Mouse (Mus musculus) cortical plate, adult 2 months (tissue): ENCODE data around the gene Prl7c1. TPM values are rescaled to one million over a fixed set of nuclear protein-coding genes. Genes with fewer than 3 reads are reported as not detected.
"Not testable (repeated sequence)": the region's sequence is repeated elsewhere in the genome, so short reads cannot be mapped to it uniquely, and the experiment has no call there.

ENCODE experiments used
- H3K27ac ChIP-seq: fragments of 200-500 bp; 2 replicates; pipeline ENCODE4 v1.5.1; 2012; ENCODE audit warnings: low read length, control low read depth, inconsistent platforms; ENCODE audit not compliant: insufficient read depth
- H3K4me1 ChIP-seq: fragments of 200-500 bp; 2 replicates; pipeline ENCODE4 v1.6.1; 2011; ENCODE audit warnings: low read length; ENCODE audit not compliant: control insufficient read depth, insufficient read depth
- H3K4me3 ChIP-seq: fragments of 200-500 bp; 2 replicates; pipeline ENCODE4 v1.5.1; 2011; ENCODE audit warnings: mild to moderate bottlenecking, low read length, control low read depth; ENCODE audit not compliant: insufficient read depth
- CTCF ChIP-seq: fragments of 200-500 bp; IDR thresholded peaks from 2 replicates; pipeline ENCODE4 v1.5.1; 2011; ENCODE audit warnings: mild to moderate bottlenecking, control low read depth, low read length; ENCODE audit not compliant: insufficient read depth; ENCODE audit errors: extremely low read depth
- POLR2A ChIP-seq: fragments of 200-500 bp; IDR thresholded peaks from 2 replicates; pipeline ENCODE4 v1.6.1; 2011; ENCODE audit warnings: mild to moderate bottlenecking, low read length, control low read depth; ENCODE audit not compliant: insufficient read depth; ENCODE audit errors: extremely low read depth
- polyA plus RNA-seq: library from polyadenylated mRNA; depleted of rRNA; stranded (reverse); fragments of >200 nt; gene quantifications from 2 replicates; pipeline ENCODE4 v1.2.3, GENCODE M21; 2012; rRNA removed

The Prl7c1 gene
- not detected in 2 replicates for polyA plus RNA-seq

DNA sequence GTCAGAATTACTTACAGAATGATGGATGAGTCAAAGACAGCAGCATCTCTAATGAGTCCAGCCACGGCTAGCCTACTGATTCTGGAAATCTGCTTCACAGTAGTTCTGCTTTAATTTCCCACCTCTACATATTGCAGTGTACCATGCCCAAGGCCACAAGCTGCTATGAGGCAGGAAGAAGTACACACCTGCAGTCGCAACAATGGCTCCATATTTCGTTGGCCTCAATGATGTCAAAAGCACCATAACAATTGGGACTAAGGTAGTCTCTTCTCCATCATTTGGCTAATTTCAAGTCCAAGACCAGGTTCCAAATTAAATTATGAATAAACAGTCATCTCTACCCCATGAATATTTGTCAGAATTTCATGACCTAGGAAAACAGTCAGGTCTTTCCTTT lies at the start of gene Prl7c1:
Gene Prl7c1, minus strand, starts transcription at position 101 of the 400 bp plus-strand sequence.
- H3K27ac ChIP-seq, H3K4me1 ChIP-seq, H3K4me3 ChIP-seq: not testable (repeated sequence)

- TF ChIP-seq CTCF, result no peak
- TF ChIP-seq POLR2A, result no peak
- no peaks in the 10 kb centered on the region for H3K4me1 ChIP-seq
- H3K27ac ChIP-seq, result no peak overlapping the region
- H3K4me3 ChIP-seq, result no peak overlapping the region
These were observed 22.2 kb upstream of the Prl7c1 start for GRCm38 (mm10) chr13:27802765-27803164.

DNA sequence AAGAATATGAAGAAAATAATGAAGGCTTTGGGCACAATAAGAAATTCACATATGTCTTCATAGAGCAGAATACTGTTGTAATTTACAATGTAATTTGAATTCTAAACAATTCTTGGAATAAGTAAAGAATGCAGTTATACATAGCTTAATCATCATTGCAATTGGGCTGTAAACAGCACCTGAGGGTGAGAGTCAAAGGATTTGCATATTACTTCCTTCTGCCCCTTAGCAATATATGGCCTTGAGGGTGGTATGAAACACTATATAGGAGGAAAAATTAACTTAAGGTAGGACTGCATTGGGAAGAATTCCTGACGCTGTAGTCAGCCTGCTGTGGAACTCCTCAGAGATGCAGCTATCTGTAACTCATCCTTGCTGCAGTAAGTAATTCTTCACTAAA lies 20.8 kb upstream of the Prl7c1 start, which contains the start of gene Prl2a1:
Gene Prl2a1, plus strand, starts transcription at position 301 of the 400 bp plus-strand sequence.
- H3K27ac ChIP-seq, result no peak within 1 kb of the TSS
- H3K4me3 ChIP-seq, result no peak within 1 kb of the TSS
- no peak for TF ChIP-seq CTCF
- TF ChIP-seq POLR2A, result no peak
- no peaks in the 10 kb centered on the region for H3K4me1 ChIP-seq

- Histone ChIP-seq H3K4me1 (no peaks in the 10 kb centered on the region), H3K4me3 (no peak overlapping the region), H3K27ac (no peak overlapping the region)
- TF ChIP-seq CTCF (no peak), POLR2A (no peak)
These were observed 18.7 kb upstream of the Prl7c1 start for GRCm38 (mm10) chr13:27799303-27799702.

- TF ChIP-seq CTCF (no peak), POLR2A (no peak)
- Histone ChIP-seq H3K4me3 (no peak overlapping the region), H3K4me1 (no peaks in the 10 kb centered on the region), H3K27ac (no peak overlapping the region)
These were observed 46.0 kb downstream of the Prl7c1 start for GRCm38 (mm10) chr13:27734512-27735186.

- not testable (repeated sequence) for H3K27ac ChIP-seq, H3K4me3 ChIP-seq, H3K4me1 ChIP-seq
These were observed 50.2 kb downstream of the Prl7c1 start for GRCm38 (mm10) chr13:27730286-27730959.

GRCm38 (mm10) chr13:27725057-27725456 lies 55.5 kb downstream of the Prl7c1 start:
- H3K4me1 ChIP-seq, result not testable (repeated sequence)

More at GRCm38 (mm10) chr13:27725057-27725456, 55.5 kb downstream of the Prl7c1 start:
- not testable (repeated sequence) for H3K27ac ChIP-seq, H3K4me3 ChIP-seq

Other genes starting within 250 kb of the Prl7c1 start
- gene Prl8a9, start 216.2 kb downstream of the Prl7c1 start, polyA plus RNA-seq, result not detected in 2 replicates
- gene Prl8a1, start 198.6 kb downstream of the Prl7c1 start, polyA plus RNA-seq, result not detected in 2 replicates
- gene Prl7b1, start 170.2 kb downstream of the Prl7c1 start, polyA plus RNA-seq, result not detected in 2 replicates
- gene Prl7a1, start 138.3 kb downstream of the Prl7c1 start, polyA plus RNA-seq, result not detected in 2 replicates
- 0.08 TPM in 1 of 2 replicates, not detected in the other for gene Prl7a2, start 112.8 kb downstream of the Prl7c1 start, polyA plus RNA-seq
- not detected in 2 replicates for gene Prl7d1, start 64.1 kb downstream of the Prl7c1 start, polyA plus RNA-seq
- not detected in 2 replicates for gene Prl2a1, start 20.9 kb upstream of the Prl7c1 start, polyA plus RNA-seq
- gene Prl2c1, start 68.5 kb upstream of the Prl7c1 start, polyA plus RNA-seq, result not detected in 2 replicates
- gene Prl4a1, start 235.4 kb upstream of the Prl7c1 start, polyA plus RNA-seq, result not detected in 2 replicates